Mouse (Mus musculus) ES-Bruce4 (cell line): ENCODE measurements around the gene Nmnat1. TPM values are rescaled to one million over a fixed set of nuclear protein-coding genes. Genes with fewer than 3 reads are reported as not detected.

Experiments used
- H3K27ac ChIP-seq: 2 replicates; pipeline ENCODE4 v1.5.1; 2012; ENCODE audit warnings: low read length, inconsistent platforms; ENCODE audit not compliant: insufficient read depth
- H3K27me3 ChIP-seq: 2 replicates; pipeline ENCODE4 v1.6.1; 2012; ENCODE audit warnings: mild to moderate bottlenecking, low read length, inconsistent platforms; ENCODE audit not compliant: control insufficient read depth, poor library complexity, insufficient read depth, severe bottlenecking
- H3K36me3 ChIP-seq: 2 replicates; pipeline ENCODE4 v1.6.1; 2012; ENCODE audit warnings: inconsistent platforms, mild to moderate bottlenecking, low read length, moderate library complexity; ENCODE audit not compliant: control insufficient read depth, poor library complexity, insufficient read depth, severe bottlenecking
- H3K4me1 ChIP-seq: one replicate; pipeline ENCODE4 v1.8.1; 2011; ENCODE audit warnings: low read length; ENCODE audit not compliant: control insufficient read depth, insufficient read depth
- H3K4me3 ChIP-seq: 2 replicates; pipeline ENCODE4 v1.5.1; 2011; ENCODE audit warnings: low read depth, mild to moderate bottlenecking, low read length
- H3K9ac ChIP-seq: 2 replicates; pipeline ENCODE4 v1.6.1; 2012; ENCODE audit warnings: low read depth, mild to moderate bottlenecking, inconsistent platforms; ENCODE audit not compliant: poor library complexity, severe bottlenecking
- H3K9me3 ChIP-seq: replicated peaks from 2 replicates; pipeline ENCODE4 v1.6.1; 2012; ENCODE audit warnings: mild to moderate bottlenecking, low read length, inconsistent platforms; ENCODE audit not compliant: control insufficient read depth, poor library complexity, insufficient read depth, severe bottlenecking
- CTCF ChIP-seq: IDR thresholded peaks from one replicate; pipeline ENCODE4 v1.8.1; 2011; ENCODE audit warnings: low read depth, low read length
- EP300 ChIP-seq: IDR thresholded peaks from 2 replicates; pipeline ENCODE4 v1.6.1; 2011; ENCODE audit warnings: low read depth, low read length; ENCODE audit not compliant: insufficient read depth
- POLR2A ChIP-seq: IDR thresholded peaks from one replicate; pipeline ENCODE4 v1.8.1; 2011; ENCODE audit warnings: low read length; ENCODE audit not compliant: insufficient read depth
- polyA plus RNA-seq: library from polyadenylated mRNA; stranded (reverse); fragments of >200 nt; gene quantifications from 2 replicates; pipeline ENCODE4 v1.2.4, GENCODE M21; 2011; ENCODE audit warnings: low read depth; ENCODE audit not compliant: missing spikeins, insufficient read depth, insufficient read length

Nmnat1 gene
- polyA plus RNA-seq, 1 experiment = 9.7 TPM

GRCm38 (mm10) chr4:149498901-149499300 is 13.9 kb upstream of the Nmnat1 start:
- no peaks in the 10 kb centered on the region for H3K4me1 ChIP-seq
- no peak overlapping the region for H3K4me3 ChIP-seq
- no peak for TF ChIP-seq POLR2A
- TF ChIP-seq EP300 = no peak
- TF ChIP-seq CTCF = no peak
- H3K9ac ChIP-seq = no peak overlapping the region
- peaks cover 34% of the 10 kb centered on the region for H3K36me3 ChIP-seq
- H3K27me3 ChIP-seq = no peaks in the 10 kb centered on the region
- H3K9me3 ChIP-seq = no peaks in the 10 kb centered on the region
- no peak overlapping the region for H3K27ac ChIP-seq

- Histone ChIP-seq H3K36me3 (peaks cover 42% of the 10 kb centered on the region), H3K4me3 (no peak overlapping the region), H3K9ac (no peak overlapping the region), H3K27ac (no peak overlapping the region), H3K27me3 (no peaks in the 10 kb centered on the region), H3K9me3 (no peaks in the 10 kb centered on the region), H3K4me1 (no peaks in the 10 kb centered on the region)
- TF ChIP-seq EP300 (no peak), POLR2A (no peak), CTCF (no peak)
These were observed 11.6 kb upstream of the Nmnat1 start for GRCm38 (mm10) chr4:149496612-149497011.

- Histone ChIP-seq H3K4me3 (no peak overlapping the region), H3K27me3 (no peaks in the 10 kb centered on the region), H3K9ac (no peak overlapping the region), H3K9me3 (no peaks in the 10 kb centered on the region), H3K36me3 (peaks cover 63% of the 10 kb centered on the region), H3K4me1 (no peaks in the 10 kb centered on the region), H3K27ac (no peak overlapping the region)
- no peak for TF ChIP-seq POLR2A
- TF ChIP-seq CTCF = no peak
- no peak for TF ChIP-seq EP300
These were observed 6.1 kb upstream of the Nmnat1 start for GRCm38 (mm10) chr4:149491151-149491550.

GRCm38 (mm10) chr4:149489415-149490240 is 4.6 kb upstream of the Nmnat1 start:
- Histone ChIP-seq H3K9me3 (no peaks in the 10 kb centered on the region), H3K36me3 (peaks cover 51% of the 10 kb centered on the region), H3K9ac (no peak overlapping the region), H3K4me1 (no peaks in the 10 kb centered on the region), H3K27ac (no peak overlapping the region), H3K4me3 (no peak overlapping the region), H3K27me3 (no peaks in the 10 kb centered on the region)
- no peak for TF ChIP-seq CTCF
- no peak for TF ChIP-seq POLR2A
- no peak for TF ChIP-seq EP300

GRCm38 (mm10) chr4:149487729-149488128 is 2.7 kb upstream of the Nmnat1 start:
- peaks cover 37% of the 10 kb centered on the region for H3K36me3 ChIP-seq

GRCm38 (mm10) chr4:149485825-149486206 is 814 bp upstream of the Nmnat1 start:
- TF ChIP-seq CTCF = no peak
- no peak for TF ChIP-seq POLR2A
- peaks cover 33% of the 10 kb centered on the region for H3K36me3 ChIP-seq
- H3K9ac ChIP-seq = peak overlapping the region; percentile 66
- H3K4me3 ChIP-seq = peak overlapping the region; percentile 91
- H3K27ac ChIP-seq = peak overlapping the region; percentile 7; the same call in 1 of the 2 replicates
- no peaks in the 10 kb centered on the region for H3K4me1 ChIP-seq
- no peaks in the 10 kb centered on the region for H3K27me3 ChIP-seq
- no peaks in the 10 kb centered on the region for H3K9me3 ChIP-seq

More at GRCm38 (mm10) chr4:149487729-149488128, 2.7 kb upstream of the Nmnat1 start:
- Histone ChIP-seq H3K9me3 (no peaks in the 10 kb centered on the region), H3K9ac (no peak overlapping the region), H3K4me3 (no peak overlapping the region), H3K27me3 (no peaks in the 10 kb centered on the region), H3K4me1 (no peaks in the 10 kb centered on the region), H3K27ac (no peak overlapping the region)
- TF ChIP-seq EP300 = no peak
- TF ChIP-seq POLR2A = no peak
- TF ChIP-seq CTCF = no peak
